Mouse (Mus musculus) megakaryocyte, embryonic 14.5 days (primary cell): ENCODE measurements around the gene Clybl.

Experiments
- FLI1 ChIP-seq: IDR thresholded peaks from 2 replicates; pipeline ENCODE4 v1.6.1; 2012; ENCODE audit warnings: low read length, inconsistent platforms, mixed read lengths
- GATA1 ChIP-seq: IDR thresholded peaks from 3 replicates; pipeline ENCODE4 v1.6.1; 2012; ENCODE audit warnings: mixed read lengths, low read length, inconsistent platforms, borderline replicate concordance

DNA sequence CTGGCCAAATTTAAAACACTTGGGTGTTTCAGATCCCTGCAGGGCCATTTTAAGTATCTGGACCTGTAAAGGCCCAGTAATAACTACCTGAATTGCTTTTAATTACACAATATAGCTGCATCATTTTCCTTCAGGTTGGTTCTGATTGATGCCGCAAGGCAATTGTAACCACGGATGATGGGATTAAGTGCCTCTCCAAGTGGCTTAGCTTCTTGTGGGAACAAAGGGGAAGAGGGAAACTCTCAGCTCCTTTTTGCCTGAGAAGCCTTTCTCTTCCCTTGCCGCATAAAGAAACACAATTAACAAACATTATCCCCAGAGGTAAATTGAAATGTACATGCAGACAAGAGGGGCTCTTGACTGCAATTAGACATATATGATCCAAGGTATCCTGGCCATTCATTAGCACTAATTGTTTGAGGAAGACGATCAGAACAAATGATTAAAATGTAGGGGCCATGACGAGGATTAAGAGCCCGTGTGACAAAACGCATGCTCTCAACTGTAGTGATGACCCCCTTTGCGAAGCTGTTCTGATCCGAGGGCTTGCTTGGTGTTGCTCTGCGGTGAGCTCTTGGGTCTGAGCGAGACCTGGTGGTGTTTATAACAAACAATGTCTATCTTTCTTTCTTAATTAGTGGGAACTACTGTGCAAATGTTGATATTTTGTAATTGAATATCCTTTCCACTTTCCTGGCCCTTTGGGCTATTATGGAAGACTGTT lies 116.0 kb downstream of the Clybl start:
- TF ChIP-seq GATA1, result no peak
- TF ChIP-seq FLI1, result no peak
